Mouse (Mus musculus): Measurements from ENCODE around the gene Wdr70. TPM values are rescaled to one million over a fixed set of nuclear protein-coding genes. Genes with fewer than 3 reads are reported as not detected.

The Wdr70 gene
- total and polyA plus RNA-seq, 3 experiments, result 21.9 to 37.1 (median 23.6) TPM

- Histone ChIP-seq H3K79me2 (replicated peaks; ENCODE audit: control insufficient read depth, extremely low read depth, insufficient read depth, poor library complexity, severe bottlenecking) (no peaks in the 10 kb centered on the region), H3K27me3 (replicated peaks) (no peaks in the 10 kb centered on the region), H3K4me3 (replicated peaks in 1 of 3; ENCODE audit: low read depth in 2 of 3, low read length in 2 of 3, poor library complexity in 1 of 3) (no peak overlapping the region), H3K9me3 (replicated peaks; ENCODE audit: low read length) (no peaks in the 10 kb centered on the region), H3K27ac (ENCODE audit: insufficient read depth, low read depth) (no peak overlapping the region), H3K4me2 (ENCODE audit: insufficient read depth, low read depth, poor library complexity, severe bottlenecking) (no peak overlapping the region), H3K4me1 (ENCODE audit: control insufficient read depth in 1 of 2, insufficient read depth in 2 of 2) (peaks cover 13 to 17% of the 10 kb centered on the region in 2 experiments; a peak in 3 of 4 replicates), H3K36me3 (replicated peaks in 1 of 2; ENCODE audit: control insufficient read depth in 1 of 2, insufficient read depth in 1 of 2, low read length in 1 of 2) (no peaks in the 10 kb centered on the region), H3K9ac (ENCODE audit: insufficient read depth, low read depth) (no peak overlapping the region)
- in situ Hi-C loops (cut with MboI; ENCODE audit: low pct_ligation_motif_present, low pct_unique_long_range_greater_than_20kb, low sequenced_read_pairs), result no loop called here
- no peak for DNase-seq (ENCODE audit: extremely low read depth)
- dilution Hi-C loops (cut with MboI; ENCODE audit: extremely low pct_ligation_motif_present, extremely low pct_unique_long_range_greater_than_20kb, low sequenced_read_pairs), result no loop called here
- TF ChIP-seq USF1 (IDR thresholded peaks at IDR 0.05; ENCODE audit: low read depth, low read length), result no peak
- no peak for TF ChIP-seq ELF1 (IDR thresholded peaks at IDR 0.05; ENCODE audit: low read depth, low read length)
- TF ChIP-seq UBTF (IDR thresholded peaks at IDR 0.05; ENCODE audit: low read depth, low read length), result no peak
- no peak for TF ChIP-seq TBP (conservative IDR thresholded peaks at IDR 0.05; ENCODE audit: low read depth, low read length)
- no peak for TF ChIP-seq MAZ (IDR thresholded peaks at IDR 0.05; ENCODE audit: low read depth, low read length)
- no peak for TF ChIP-seq POLR2A (IDR thresholded peaks at IDR 0.05; ENCODE audit: low read depth, low read length)
- no peak for TF ChIP-seq MEF2A (IDR thresholded peaks at IDR 0.05; ENCODE audit: borderline replicate concordance, low read depth, low read length)
- TF ChIP-seq CHD1 (IDR thresholded peaks at IDR 0.05; ENCODE audit: low read depth, low read length), result no peak
- TF ChIP-seq SMC3 (IDR thresholded peaks at IDR 0.05; ENCODE audit: low read depth, low read length), result no peak
- no peak for TF ChIP-seq GABPA (IDR thresholded peaks at IDR 0.05; ENCODE audit: insufficient replicate concordance, low read depth, low read length)
- TF ChIP-seq JUND (conservative IDR thresholded peaks at IDR 0.05; ENCODE audit: low read depth, low read length), result no peak
- TF ChIP-seq MXI1 (IDR thresholded peaks at IDR 0.05; ENCODE audit: low read depth, low read length), result no peak
- TF ChIP-seq JUN (IDR thresholded peaks at IDR 0.05; ENCODE audit: insufficient read depth, low read depth, low read length), result no peak
- no peak for TF ChIP-seq MAFK (IDR thresholded peaks at IDR 0.05; ENCODE audit: insufficient replicate concordance, low read length)
- TF ChIP-seq USF2 (conservative IDR thresholded peaks at IDR 0.05; ENCODE audit: low read depth, low read length), result no peak
- no peak for TF ChIP-seq SIN3A (IDR thresholded peaks at IDR 0.05; ENCODE audit: low read length)
- no peak for TF ChIP-seq NRF1 (IDR thresholded peaks at IDR 0.05; ENCODE audit: low read depth, low read length)
- TF ChIP-seq RCOR1 (conservative IDR thresholded peaks at IDR 0.05; ENCODE audit: low read depth, low read length), result no peak
- no peak for TF ChIP-seq ZNF384 (IDR thresholded peaks at IDR 0.05; ENCODE audit: low read depth, low read length)
These were observed 233.7 kb downstream of the Wdr70 start for GRCm38 (mm10) chr15:7865305-7865704.

GRCm38 (mm10) chr15:7863328-7863727, 235.7 kb downstream of the Wdr70 start:
- dilution Hi-C loops (cut with MboI; ENCODE audit: extremely low pct_ligation_motif_present, extremely low pct_unique_long_range_greater_than_20kb, low sequenced_read_pairs), result no loop called here
- peaks cover 19 to 20% of the 10 kb centered on the region in 2 experiments; a peak in 3 of 4 replicates for H3K4me1 ChIP-seq (ENCODE audit: control insufficient read depth in 1 of 2, insufficient read depth in 2 of 2)
- TF ChIP-seq UBTF (IDR thresholded peaks at IDR 0.05; ENCODE audit: low read depth, low read length) (no peak), CHD2 (IDR thresholded peaks at IDR 0.05; ENCODE audit: low read length) (no peak), BHLHE40 (IDR thresholded peaks at IDR 0.05; ENCODE audit: low read depth, low read length) (no peak)
- no peak overlapping the region for H3K9ac ChIP-seq (ENCODE audit: insufficient read depth, low read depth)
- H3K4me2 ChIP-seq (ENCODE audit: insufficient read depth, low read depth, poor library complexity, severe bottlenecking), result peak overlapping the region; percentile 30; the same call in 1 of the 2 replicates
- no peak overlapping the region for H3K4me3 ChIP-seq (replicated peaks in 1 of 3; ENCODE audit: low read depth in 2 of 3, low read length in 2 of 3, poor library complexity in 1 of 3)
- no peaks in the 10 kb centered on the region for H3K79me2 ChIP-seq (replicated peaks; ENCODE audit: control insufficient read depth, extremely low read depth, insufficient read depth, poor library complexity, severe bottlenecking)
- H3K9me3 ChIP-seq (replicated peaks; ENCODE audit: low read length), result no peaks in the 10 kb centered on the region
- in situ Hi-C loops (cut with MboI; ENCODE audit: low pct_ligation_motif_present, low pct_unique_long_range_greater_than_20kb, low sequenced_read_pairs), result no loop called here
- H3K27ac ChIP-seq (ENCODE audit: insufficient read depth, low read depth), result no peak overlapping the region
- H3K27me3 ChIP-seq (replicated peaks), result no peaks in the 10 kb centered on the region
- H3K36me3 ChIP-seq (replicated peaks in 1 of 2; ENCODE audit: control insufficient read depth in 1 of 2, insufficient read depth in 1 of 2, low read length in 1 of 2), result no peaks in the 10 kb centered on the region
- no peak for DNase-seq (ENCODE audit: extremely low read depth)
